Mouse (Mus musculus): ENCODE results near the gene Zbtb9.

Zbtb9 gene

GRCm38 (mm10) chr17:26947231-26948100, 25.5 kb upstream of the Zbtb9 start:
- peak in 1 of 2 experiments; percentile 26 for DNase-seq

- DNase-seq = peak; percentile 63 to 65
Observed at GRCm38 (mm10) chr17:26948316-26949050, 24.5 kb upstream of the Zbtb9 start.

GRCm38 (mm10) chr17:26949051-26949577, 23.9 kb upstream of the Zbtb9 start:
- peak; percentile 38 to 53 for DNase-seq

GRCm38 (mm10) chr17:26949866-26950265, 23.1 kb upstream of the Zbtb9 start:
- DNase-seq = peak in 1 of 2 experiments; percentile 12

- no peak for DNase-seq
Observed at GRCm38 (mm10) chr17:26950560-26951288, 22.2 kb upstream of the Zbtb9 start.

- DNase-seq = peak; percentile 62 to 81
Observed at GRCm38 (mm10) chr17:26951406-26951805, 21.6 kb upstream of the Zbtb9 start.

GRCm38 (mm10) chr17:26951952-26952877, 20.8 kb upstream of the Zbtb9 start:
- peak in 1 of 2 experiments; percentile 16 for DNase-seq

- no peak for DNase-seq
Observed at GRCm38 (mm10) chr17:26953201-26953600, 19.8 kb upstream of the Zbtb9 start.

GRCm38 (mm10) chr17:26953726-26954125, 19.2 kb upstream of the Zbtb9 start:
- DNase-seq = no peak

GRCm38 (mm10) chr17:26956309-26956708, 16.7 kb upstream of the Zbtb9 start:
- no peak for DNase-seq

GRCm38 (mm10) chr17:26956895-26957294, 16.1 kb upstream of the Zbtb9 start:
- DNase-seq = no peak

- DNase-seq = peak in 1 of 2 experiments; percentile 16
Observed at GRCm38 (mm10) chr17:26957872-26958271, 15.1 kb upstream of the Zbtb9 start.

- no peak for DNase-seq
Observed at GRCm38 (mm10) chr17:26958880-26959279, 14.1 kb upstream of the Zbtb9 start.

- no peak for DNase-seq
Observed at GRCm38 (mm10) chr17:26959815-26960214, 13.2 kb upstream of the Zbtb9 start.

GRCm38 (mm10) chr17:26961572-26962240, 11.3 kb upstream of the Zbtb9 start:
- DNase-seq = peak in 1 of 2 experiments; percentile 44

GRCm38 (mm10) chr17:26966993-26967392, 6.0 kb upstream of the Zbtb9 start:
- DNase-seq = no peak

GRCm38 (mm10) chr17:26967477-26967876, 5.5 kb upstream of the Zbtb9 start:
- peak in 1 of 2 experiments; percentile 9 for DNase-seq

- peak in 1 of 2 experiments; percentile 8 for DNase-seq
Observed at GRCm38 (mm10) chr17:26968200-26968611, 4.8 kb upstream of the Zbtb9 start.

GRCm38 (mm10) chr17:26969257-26969656, 3.7 kb upstream of the Zbtb9 start:
- DNase-seq = no peak

GRCm38 (mm10) chr17:26970221-26970620, 2.7 kb upstream of the Zbtb9 start:
- no peak for DNase-seq

All from cerebellum, postnatal 14 days (tissue).